Mouse (Mus musculus) myocyte (in vitro differentiated cells): ENCODE data around the gene Cdkl4. TPM values are rescaled to one million over a fixed set of nuclear protein-coding genes. Genes with fewer than 3 reads are reported as not detected.
A peak's percentile ranks its signal among the peaks of the same experiment; 100 is the strongest.

ENCODE experiments used
- H3K27me3 ChIP-seq: one replicate; pipeline ENCODE4 v1.6.1; 2011; ENCODE audit not compliant: control insufficient read depth, insufficient read depth, insufficient read length
- H3K36me3 ChIP-seq: one replicate; pipeline ENCODE4 v1.6.1; 2011; ENCODE audit not compliant: control insufficient read depth, insufficient read depth
- H3K4me2 ChIP-seq: one replicate; pipeline ENCODE4 v1.6.1; 2011; ENCODE audit warnings: low read depth, control low read depth
- H3K4me3 ChIP-seq: one replicate; pipeline ENCODE4 v1.5.1; 2011; ENCODE audit warnings: mild to moderate bottlenecking, control low read depth, moderate library complexity
- H3K79me2 ChIP-seq: one replicate; pipeline ENCODE4 v1.6.1; 2011; ENCODE audit not compliant: control insufficient read depth, insufficient read depth
- H3ac ChIP-seq: one replicate; pipeline ENCODE4 v1.6.1; 2011; ENCODE audit not compliant: control insufficient read depth, insufficient read length
- CEBPB ChIP-seq: IDR thresholded peaks from 2 replicates; pipeline ENCODE4 v1.6.1; 2011; ENCODE audit warnings: mild to moderate bottlenecking, moderate library complexity; ENCODE audit not compliant: poor library complexity, insufficient read depth, severe bottlenecking
- E2F4 ChIP-seq: IDR thresholded peaks from one replicate; pipeline ENCODE4 v1.6.1; 2011; ENCODE audit warnings: mild to moderate bottlenecking, control low read depth, moderate library complexity; ENCODE audit not compliant: insufficient read depth
- MAX ChIP-seq: IDR thresholded peaks from one replicate; pipeline ENCODE4 v1.6.1; 2011; ENCODE audit warnings: low read depth, mild to moderate bottlenecking, control low read depth
- MYOD1 ChIP-seq, 3 experiments: IDR thresholded peaks; one replicate each; pipeline ENCODE4 v1.6.1; 2011; ENCODE audit warnings: control low read depth in 2 of 3, low read depth in 2 of 3, mild to moderate bottlenecking in 2 of 3, moderate library complexity in 1 of 3; ENCODE audit not compliant: insufficient read length in 2 of 3, control insufficient read depth in 1 of 3
- MYOG ChIP-seq, 3 experiments: IDR thresholded peaks; one replicate each; pipeline ENCODE4 v1.6.1; 2011; ENCODE audit warnings: control low read depth in 2 of 3, low read depth in 2 of 3, mild to moderate bottlenecking in 2 of 3; ENCODE audit not compliant: insufficient read length in 2 of 3, control insufficient read depth in 1 of 3, insufficient read depth in 1 of 3
- POLR2A ChIP-seq: IDR thresholded peaks from one replicate; pipeline ENCODE4 v1.6.1; 2011; ENCODE audit warnings: low read depth, mild to moderate bottlenecking, control low read depth, moderate library complexity; ENCODE audit not compliant: insufficient read length
- POLR2AphosphoS2 ChIP-seq: IDR thresholded peaks from one replicate; pipeline ENCODE4 v1.6.1; 2011; ENCODE audit warnings: low read depth, control low read depth; ENCODE audit not compliant: insufficient read length
- REST ChIP-seq: IDR thresholded peaks from one replicate; pipeline ENCODE4 v1.6.1; 2011; ENCODE audit warnings: mild to moderate bottlenecking, control low read depth, moderate library complexity; ENCODE audit not compliant: insufficient read depth, insufficient read length
- SRF ChIP-seq: IDR thresholded peaks from one replicate; pipeline ENCODE4 v1.6.1; 2011; ENCODE audit warnings: low read depth; ENCODE audit not compliant: control insufficient read depth, insufficient read length
- TCF12 ChIP-seq: IDR thresholded peaks from one replicate; pipeline ENCODE4 v1.6.1; 2011; ENCODE audit warnings: mild to moderate bottlenecking, control low read depth; ENCODE audit not compliant: poor library complexity, insufficient read depth, severe bottlenecking
- TCF3 ChIP-seq: IDR thresholded peaks from one replicate; pipeline ENCODE4 v1.6.1; 2011; ENCODE audit warnings: low read depth, control low read depth; ENCODE audit not compliant: insufficient read length
- USF1 ChIP-seq: IDR thresholded peaks from one replicate; pipeline ENCODE4 v1.6.1; 2011; ENCODE audit warnings: low read depth, mild to moderate bottlenecking, control low read depth, moderate library complexity
- polyA plus RNA-seq: library from polyadenylated mRNA; unstranded; fragments of >200 nt; fragmentation: generic; extraction: Trizol; gene quantifications from one replicate; pipeline ENCODE4 v1.2.1, GENCODE M21; 2012; ENCODE audit warnings: missing spikeins

Gene Cdkl4
- polyA plus RNA-seq, 1 experiment, result 0.02 TPM

- H3K4me3 ChIP-seq, result no peak overlapping the region
- no peaks in the 10 kb centered on the region for H3K36me3 ChIP-seq
- H3ac ChIP-seq, result no peak overlapping the region
- TF ChIP-seq MAX (no peak), POLR2A (no peak), REST (no peak), TCF12 (no peak), TCF3 (no peak), SRF (no peak), MYOD1 (IDR thresholded peaks at IDR 0.05; ENCODE audit: control insufficient read depth in 1 of 3, insufficient read length in 2 of 3, low read depth in 2 of 3) (no peak)
- H3K4me2 ChIP-seq, result no peak overlapping the region
- no peaks in the 10 kb centered on the region for H3K27me3 ChIP-seq
- H3K79me2 ChIP-seq, result no peaks in the 10 kb centered on the region
Measured at GRCm38 (mm10) chr17:80522229-80522556, 55.4 kb downstream of the Cdkl4 start.

- Histone ChIP-seq H3ac (no peak overlapping the region), H3K27me3 (no peaks in the 10 kb centered on the region), H3K4me2 (no peak overlapping the region), H3K36me3 (no peaks in the 10 kb centered on the region), H3K4me3 (no peak overlapping the region), H3K79me2 (no peaks in the 10 kb centered on the region)
- TF ChIP-seq POLR2A (no peak), REST (no peak), POLR2AphosphoS2 (no peak), E2F4 (no peak), MYOD1 (IDR thresholded peaks at IDR 0.05; ENCODE audit: control insufficient read depth in 1 of 3, insufficient read length in 2 of 3, low read depth in 2 of 3) (no peak), CEBPB (no peak), MYOG (IDR thresholded peaks at IDR 0.05; ENCODE audit: control insufficient read depth in 1 of 3, insufficient read depth in 1 of 3, insufficient read length in 2 of 3, low read depth in 2 of 3) (no peak)
Measured at GRCm38 (mm10) chr17:80521521-80522228, 55.9 kb downstream of the Cdkl4 start.

DNA sequence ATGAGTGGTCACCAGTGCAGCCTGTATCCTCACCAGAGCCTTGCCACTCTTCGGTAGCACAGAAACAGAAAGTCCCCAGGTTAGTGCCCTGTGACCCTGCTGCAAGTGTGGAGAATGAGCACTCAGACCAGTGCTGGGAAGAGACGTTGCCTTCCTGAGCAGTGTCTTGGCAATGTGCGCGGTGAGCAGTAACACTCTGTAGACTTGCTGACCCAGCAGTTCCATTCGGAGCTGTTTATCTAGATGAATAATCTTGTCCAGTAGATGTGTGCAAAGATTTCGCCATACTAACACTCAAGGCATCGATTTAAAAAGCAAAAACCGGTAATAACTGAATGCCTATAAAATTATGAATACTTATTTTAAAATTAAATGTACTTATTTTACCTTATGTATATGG, 57.1 kb downstream of the Cdkl4 start:
- Histone ChIP-seq H3K4me3 (no peak overlapping the region), H3K27me3 (no peaks in the 10 kb centered on the region), H3K4me2 (no peak overlapping the region), H3K36me3 (no peaks in the 10 kb centered on the region), H3ac (no peak overlapping the region), H3K79me2 (no peaks in the 10 kb centered on the region)
- TF ChIP-seq CEBPB (no peak), E2F4 (no peak), POLR2A (no peak), USF1 (no peak), MYOD1 (IDR thresholded peaks at IDR 0.05; ENCODE audit: control insufficient read depth in 1 of 3, insufficient read length in 2 of 3, low read depth in 2 of 3) (no peak), TCF12 (no peak), REST (no peak), MYOG (IDR thresholded peaks at IDR 0.05; ENCODE audit: control insufficient read depth in 1 of 3, insufficient read depth in 1 of 3, insufficient read length in 2 of 3, low read depth in 2 of 3) (no peak), MAX (no peak), POLR2AphosphoS2 (no peak)

GRCm38 (mm10) chr17:80518811-80519210, 58.8 kb downstream of the Cdkl4 start:
- no peak for TF ChIP-seq USF1
- H3K36me3 ChIP-seq, result no peaks in the 10 kb centered on the region
- H3K79me2 ChIP-seq, result no peaks in the 10 kb centered on the region
- H3ac ChIP-seq, result no peak overlapping the region
- H3K4me2 ChIP-seq, result no peak overlapping the region
- H3K4me3 ChIP-seq, result no peak overlapping the region
- H3K27me3 ChIP-seq, result no peaks in the 10 kb centered on the region

DNA sequence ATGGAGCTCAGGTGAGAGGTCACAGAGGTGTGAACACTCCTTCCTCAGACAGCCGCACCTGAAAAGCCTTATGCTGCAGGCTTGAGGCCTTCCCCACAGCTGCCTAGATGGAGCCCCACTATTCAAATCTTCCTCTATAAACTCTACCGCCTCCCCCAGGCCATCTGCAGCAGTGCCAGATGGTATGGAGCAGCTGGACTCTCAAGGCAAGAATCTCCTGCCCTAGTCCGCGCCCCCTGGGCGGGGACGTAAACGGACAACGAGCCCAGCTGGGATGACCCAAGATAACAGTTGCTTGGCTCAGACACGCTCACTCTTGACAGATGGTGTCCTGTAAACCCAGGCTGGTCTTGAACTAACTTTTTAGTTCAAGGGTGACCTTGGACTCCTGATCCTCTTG, 60.4 kb downstream of the Cdkl4 start:
- Histone ChIP-seq H3ac (no peak overlapping the region), H3K4me3 (no peak overlapping the region), H3K79me2 (no peaks in the 10 kb centered on the region), H3K4me2 (no peak overlapping the region), H3K36me3 (no peaks in the 10 kb centered on the region), H3K27me3 (no peaks in the 10 kb centered on the region)
- TF ChIP-seq CEBPB (no peak), USF1 (no peak), E2F4 (no peak), TCF3 (no peak), POLR2A (no peak), REST (no peak), SRF (no peak), TCF12 (no peak), MYOG (IDR thresholded peaks at IDR 0.05; ENCODE audit: control insufficient read depth in 1 of 3, insufficient read depth in 1 of 3, insufficient read length in 2 of 3, low read depth in 2 of 3) (peak in 2 of 3 experiments; percentile 28 to 78), MYOD1 (IDR thresholded peaks at IDR 0.05; ENCODE audit: control insufficient read depth in 1 of 3, insufficient read length in 2 of 3, low read depth in 2 of 3) (peak in 1 of 3 experiments; percentile 29), MAX (no peak), POLR2AphosphoS2 (no peak)

DNA sequence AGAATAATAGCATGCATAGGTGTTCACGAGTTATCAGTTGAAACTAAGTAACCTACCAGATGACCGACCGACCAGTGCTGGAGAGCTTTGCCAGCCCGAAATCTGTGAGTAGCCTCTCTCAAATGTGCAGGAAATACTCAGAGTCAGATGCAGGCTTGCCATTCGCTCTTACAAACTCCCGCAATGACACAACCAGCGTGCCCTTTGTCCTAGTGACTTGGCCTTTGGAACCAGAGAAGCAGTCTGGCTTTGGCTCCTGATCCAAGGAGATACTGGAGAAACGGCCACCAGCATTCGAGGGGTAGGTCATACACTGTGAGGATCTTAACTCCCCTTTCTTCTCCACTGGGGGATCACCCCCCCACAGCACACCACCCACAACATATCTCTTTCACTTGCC, 61.7 kb downstream of the Cdkl4 start:
- TF ChIP-seq TCF3, result no peak
- no peak for TF ChIP-seq MYOG (IDR thresholded peaks at IDR 0.05; ENCODE audit: control insufficient read depth in 1 of 3, insufficient read depth in 1 of 3, insufficient read length in 2 of 3, low read depth in 2 of 3)
- no peak for TF ChIP-seq MYOD1 (IDR thresholded peaks at IDR 0.05; ENCODE audit: control insufficient read depth in 1 of 3, insufficient read length in 2 of 3, low read depth in 2 of 3)
- no peak for TF ChIP-seq USF1
- TF ChIP-seq SRF, result no peak
- no peak for TF ChIP-seq REST
- no peak for TF ChIP-seq MAX
- no peak for TF ChIP-seq CEBPB
- no peak for TF ChIP-seq POLR2A
- no peak for TF ChIP-seq TCF12
- TF ChIP-seq POLR2AphosphoS2, result no peak
- TF ChIP-seq E2F4, result no peak
- H3K27me3 ChIP-seq, result no peaks in the 10 kb centered on the region
- no peak overlapping the region for H3K4me2 ChIP-seq
- H3ac ChIP-seq, result no peak overlapping the region
- no peak overlapping the region for H3K4me3 ChIP-seq
- H3K36me3 ChIP-seq, result no peaks in the 10 kb centered on the region
- no peaks in the 10 kb centered on the region for H3K79me2 ChIP-seq
